Mouse (Mus musculus) midbrain, embryonic 16.5 days (tissue): Measurements from ENCODE around the gene Pik3cg. TPM values are rescaled to one million over a fixed set of nuclear protein-coding genes. Genes with fewer than 3 reads are reported as not detected.
"Not testable (repeated sequence)": the region's sequence is repeated elsewhere in the genome, so short reads cannot be mapped to it uniquely, and the experiment has no call there.

Experiments used
- ATAC-seq: fragments of 200-750 bp; cut with Nextera tagmentation; 2 replicates; pipeline ENCODE4 v1.8.0; 2017; ENCODE audit warnings: moderate TSS enrichment
- H3K27ac ChIP-seq: fragments of 300-500 bp; sonication (generic); 2 replicates; pipeline ENCODE4 v1.5.1; 2014; ENCODE audit warnings: mild to moderate bottlenecking, low read length, mixed read lengths
- H3K27me3 ChIP-seq: fragments of 300-500 bp; sonication (generic); 2 replicates; pipeline ENCODE4 v1.6.1; 2014; ENCODE audit warnings: low read depth, low read length, mixed read lengths; ENCODE audit not compliant: control insufficient read depth, insufficient read depth
- H3K36me3 ChIP-seq: fragments of 300-500 bp; sonication (generic); 2 replicates; pipeline ENCODE4 v1.6.1; 2014; ENCODE audit warnings: mild to moderate bottlenecking, low read length, moderate library complexity, mixed read lengths; ENCODE audit not compliant: control insufficient read depth, insufficient read depth
- H3K4me1 ChIP-seq: fragments of 300-500 bp; sonication (generic); 2 replicates; pipeline ENCODE4 v1.6.1; 2014; ENCODE audit warnings: mild to moderate bottlenecking, low read length, mixed read lengths; ENCODE audit not compliant: control insufficient read depth, insufficient read depth
- H3K4me2 ChIP-seq: fragments of 300-500 bp; sonication (generic); 2 replicates; pipeline ENCODE4 v1.6.1; 2014; ENCODE audit warnings: mild to moderate bottlenecking, low read length, mixed read lengths
- H3K4me3 ChIP-seq: fragments of 300-500 bp; sonication (generic); 2 replicates; pipeline ENCODE4 v1.5.1; 2014; ENCODE audit warnings: low read depth, mild to moderate bottlenecking, low read length, moderate library complexity, mixed read lengths
- H3K9ac ChIP-seq: fragments of 300-500 bp; sonication (generic); 2 replicates; pipeline ENCODE4 v1.6.1; 2014; ENCODE audit warnings: low read depth, low read length, mixed read lengths
- H3K9me3 ChIP-seq: fragments of 300-500 bp; sonication (generic); replicated peaks from 2 replicates; pipeline ENCODE4 v1.6.1; 2014; ENCODE audit warnings: mild to moderate bottlenecking, low read length, mixed read lengths; ENCODE audit not compliant: control insufficient read depth, poor library complexity, severe bottlenecking
- WGBS: fragments of 180-500 bp; shearing (Covaris S2); extraction: QIAGEN DNeasy Blood & Tissue Kit; methylation state at CpG from one replicate; pipeline ENCODE4 v1.1.7; 2014; 5-methylcytosine and 5-hydroxymethylcytosine counted together
- polyA plus RNA-seq: library from polyadenylated mRNA; unstranded; fragments of >200 nt; fragmentation: Nextera tagmentation; extraction: Ambion mirVana; gene quantifications from 2 replicates; pipeline ENCODE4 v1.2.1, GENCODE M21; 2015

Pik3cg gene
- polyA plus RNA-seq = 0.82 and 1.2 TPM in 2 replicates

DNA sequence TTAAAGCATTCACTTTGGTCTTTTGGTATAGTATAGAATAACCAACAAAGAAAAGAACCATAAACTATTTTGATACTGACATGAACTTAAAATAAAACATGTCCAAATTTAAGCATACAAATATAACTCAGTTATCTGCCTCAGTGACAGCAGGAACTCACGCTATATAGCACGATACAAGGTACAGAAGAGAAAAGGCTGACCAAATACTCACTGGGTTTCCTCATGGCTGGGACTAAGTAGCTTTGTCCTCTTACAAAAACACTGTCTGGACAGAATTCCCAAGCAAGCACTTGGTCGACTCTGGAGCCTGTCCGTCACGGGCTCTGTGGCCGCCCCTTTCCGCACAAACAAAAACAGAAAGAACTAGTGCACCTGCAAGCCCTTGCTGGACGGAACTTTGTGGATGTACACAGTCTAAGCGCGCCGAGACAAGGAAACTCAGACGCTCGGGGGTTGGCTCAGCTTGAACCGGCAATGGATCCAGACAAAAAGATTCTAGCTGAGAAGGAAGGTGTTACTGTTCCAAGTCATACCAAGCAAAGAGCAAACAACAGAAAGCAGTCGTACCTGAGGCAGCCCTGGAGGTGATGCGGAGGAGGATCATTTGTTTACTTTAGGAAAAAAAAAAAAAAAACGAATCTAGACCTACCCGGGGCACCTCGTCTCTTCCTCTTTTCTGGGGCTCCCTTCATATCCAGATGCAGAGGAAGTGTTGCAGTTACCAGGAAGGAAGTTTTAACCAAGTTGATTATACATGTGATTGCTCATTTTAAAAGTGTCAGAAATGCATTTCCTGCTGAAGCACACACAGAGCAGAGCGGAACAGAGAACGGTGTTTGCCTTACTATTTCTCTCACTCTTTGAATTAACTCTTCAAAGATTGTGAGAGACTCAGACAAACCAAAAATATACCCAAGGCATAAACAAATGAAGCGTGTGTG, at the start of gene Pik3cg:
Pik3cg (minus strand) TSS at position 712 of the 944 bp plus-strand sequence.
- Histone ChIP-seq H3K9ac (no peak within 1 kb of the TSS), H3K4me3 (no peak within 1 kb of the TSS), H3K4me2 (no peak within 1 kb of the TSS), H3K27me3 (no peaks in the 10 kb centered on the region), H3K27ac (no peak within 1 kb of the TSS), H3K9me3 (no peaks in the 10 kb centered on the region), H3K4me1 (peaks cover 11% of the 10 kb centered on the region; the same call in 1 of the 2 replicates), H3K36me3 (no peaks in the 10 kb centered on the region)
- 71% methylated on average over 22 of the region's 22 CpGs for WGBS
- no peak for ATAC-seq

DNA sequence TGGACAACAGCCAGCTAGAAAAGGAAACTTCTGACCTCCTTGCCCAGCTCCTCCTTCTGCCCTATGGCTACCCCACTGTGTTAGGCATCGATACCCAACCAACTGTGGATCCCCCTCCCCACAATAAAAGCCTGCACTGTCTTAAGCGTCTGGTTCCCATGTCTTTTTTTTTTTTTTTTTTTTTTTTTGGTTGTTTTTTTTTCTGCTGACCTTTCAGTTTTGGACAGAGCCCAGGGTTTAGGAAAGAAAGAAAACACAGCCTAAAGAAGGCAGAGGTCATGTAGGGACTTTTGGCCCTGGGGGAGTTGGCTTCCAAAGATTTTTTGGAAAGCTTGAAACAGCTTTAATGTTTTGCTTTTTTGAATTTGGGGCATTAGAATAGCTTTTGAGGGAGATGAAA, 40.0 kb upstream of the Pik3cg start:
- no peaks in the 10 kb centered on the region for H3K27me3 ChIP-seq
- no peaks in the 10 kb centered on the region for H3K36me3 ChIP-seq
- H3K4me3 ChIP-seq = no peak overlapping the region
- H3K4me1 ChIP-seq = no peaks in the 10 kb centered on the region
- no peak for ATAC-seq
- H3K9ac ChIP-seq = no peak overlapping the region
- H3K9me3 ChIP-seq = no peaks in the 10 kb centered on the region
- 82% methylated on average over 2 of the region's 2 CpGs for WGBS
- no peak overlapping the region for H3K27ac ChIP-seq
- no peak overlapping the region for H3K4me2 ChIP-seq

- no peak overlapping the region for H3K27ac ChIP-seq
- H3K4me1 ChIP-seq = no peaks in the 10 kb centered on the region
- 0 out of 2 replicates have a peak, but pooled peaks have one; percentile 18 for ATAC-seq
- no peak overlapping the region for H3K9ac ChIP-seq
- no peaks in the 10 kb centered on the region for H3K36me3 ChIP-seq
- H3K9me3 ChIP-seq = no peaks in the 10 kb centered on the region
- 76% methylated on average over 5 of the region's 5 CpGs for WGBS
- no peak overlapping the region for H3K4me2 ChIP-seq
- no peak overlapping the region for H3K4me3 ChIP-seq
- no peaks in the 10 kb centered on the region for H3K27me3 ChIP-seq
These were observed 37.2 kb upstream of the Pik3cg start for GRCm38 (mm10) chr12:32245566-32246233.

DNA sequence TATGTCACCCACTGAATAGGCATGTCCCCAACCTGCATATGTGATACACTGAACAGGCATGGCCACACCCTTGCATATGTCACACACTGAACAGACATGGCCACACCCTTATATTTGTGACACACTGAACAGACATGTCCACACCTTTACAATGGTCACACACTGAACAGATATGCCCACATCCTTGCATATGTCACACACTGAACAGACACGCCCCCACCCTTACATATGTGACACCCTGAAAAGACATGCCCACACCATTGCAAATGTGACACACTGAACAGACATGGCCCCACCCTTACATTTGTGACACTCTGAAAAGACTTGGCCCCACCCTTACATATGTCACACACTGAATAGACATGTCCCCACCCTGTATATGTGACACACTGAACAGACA, 35.1 kb upstream of the Pik3cg start:
- no peak overlapping the region for H3K27ac ChIP-seq
- no peak overlapping the region for H3K4me2 ChIP-seq
- peak; percentile 10; the same call in 1 of the 2 replicates for ATAC-seq
- 68% methylated on average over 1 of the region's 1 CpGs for WGBS
- no peaks in the 10 kb centered on the region for H3K4me1 ChIP-seq
- H3K4me3 ChIP-seq = no peak overlapping the region
- no peaks in the 10 kb centered on the region for H3K9me3 ChIP-seq
- H3K27me3 ChIP-seq = no peaks in the 10 kb centered on the region
- no peak overlapping the region for H3K9ac ChIP-seq
- H3K36me3 ChIP-seq = no peaks in the 10 kb centered on the region

GRCm38 (mm10) chr12:32239134-32239533, 30.7 kb upstream of the Pik3cg start:
- not testable (repeated sequence) for H3K27me3 ChIP-seq, H3K9me3 ChIP-seq, H3K36me3 ChIP-seq, H3K9ac ChIP-seq, H3K4me2 ChIP-seq, H3K4me3 ChIP-seq, H3K4me1 ChIP-seq, H3K27ac ChIP-seq, ATAC-seq
- WGBS = 87% methylated on average over 3 of the region's 3 CpGs

DNA sequence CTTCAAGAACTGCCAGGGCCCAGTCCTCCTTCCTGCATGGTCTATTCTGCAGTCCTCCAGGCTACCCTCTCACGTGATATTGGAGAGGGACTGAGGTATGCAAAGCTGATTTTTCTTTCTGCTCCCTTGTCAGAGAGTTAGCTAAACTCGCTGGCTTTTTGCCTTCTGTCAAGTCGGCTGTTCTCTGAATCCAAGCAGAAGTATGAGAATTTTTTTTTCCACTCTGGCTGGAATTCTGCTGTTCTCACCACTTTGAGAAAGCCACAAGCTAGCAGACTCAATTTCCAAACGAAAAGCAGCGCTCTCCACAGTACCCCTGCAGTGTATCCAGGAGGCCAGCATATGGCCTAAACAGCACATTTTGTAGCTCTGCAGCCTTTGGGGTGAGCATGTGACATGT, 30.0 kb upstream of the Pik3cg start:
- WGBS = 75% methylated on average over 5 of the region's 5 CpGs
- H3K4me2 ChIP-seq = no peak overlapping the region
- no peaks in the 10 kb centered on the region for H3K4me1 ChIP-seq
- no peaks in the 10 kb centered on the region for H3K36me3 ChIP-seq
- H3K9me3 ChIP-seq = no peaks in the 10 kb centered on the region
- H3K4me3 ChIP-seq = no peak overlapping the region
- no peak overlapping the region for H3K9ac ChIP-seq
- no peak overlapping the region for H3K27ac ChIP-seq
- no peak for ATAC-seq
- no peaks in the 10 kb centered on the region for H3K27me3 ChIP-seq

GRCm38 (mm10) chr12:32237839-32238238, 29.4 kb upstream of the Pik3cg start:
- WGBS = 56% methylated on average over 5 of the region's 5 CpGs
- ATAC-seq = peak; percentile 27; the same call in 1 of the 2 replicates

DNA sequence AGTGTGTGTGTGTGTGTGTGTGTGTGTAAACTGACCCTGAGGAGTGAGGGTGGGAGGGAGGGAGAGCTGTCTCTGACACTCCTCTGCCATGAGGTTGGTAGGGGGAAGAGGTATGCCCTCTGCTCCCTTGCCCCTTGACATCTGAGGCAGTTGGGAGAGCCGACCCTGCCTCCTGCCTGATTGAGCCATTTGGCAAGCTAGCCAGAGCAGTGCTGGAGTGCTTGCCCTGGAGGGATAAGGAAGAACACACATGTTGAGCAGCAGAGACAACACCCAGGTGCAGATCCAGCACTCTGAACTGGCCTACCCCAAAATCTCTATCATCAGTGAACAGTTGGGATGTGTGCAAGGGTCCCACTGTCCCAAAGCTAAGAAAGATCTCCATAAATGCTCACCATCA, 28.7 kb upstream of the Pik3cg start:
- H3K27me3 ChIP-seq = no peaks in the 10 kb centered on the region
- H3K4me3 ChIP-seq = no peak overlapping the region
- no peaks in the 10 kb centered on the region for H3K4me1 ChIP-seq
- ATAC-seq = no peak
- H3K9ac ChIP-seq = no peak overlapping the region
- H3K27ac ChIP-seq = no peak overlapping the region
- H3K9me3 ChIP-seq = no peaks in the 10 kb centered on the region
- H3K36me3 ChIP-seq = no peaks in the 10 kb centered on the region
- no peak overlapping the region for H3K4me2 ChIP-seq
- 81% methylated on average over 1 of the region's 1 CpGs for WGBS

More at GRCm38 (mm10) chr12:32237839-32238238, 29.4 kb upstream of the Pik3cg start:
- no peak overlapping the region for H3K27ac ChIP-seq
- H3K9ac ChIP-seq = no peak overlapping the region
- no peaks in the 10 kb centered on the region for H3K27me3 ChIP-seq
- H3K4me2 ChIP-seq = no peak overlapping the region
- H3K4me1 ChIP-seq = no peaks in the 10 kb centered on the region
- no peaks in the 10 kb centered on the region for H3K36me3 ChIP-seq
- H3K9me3 ChIP-seq = no peaks in the 10 kb centered on the region
- no peak overlapping the region for H3K4me3 ChIP-seq

DNA sequence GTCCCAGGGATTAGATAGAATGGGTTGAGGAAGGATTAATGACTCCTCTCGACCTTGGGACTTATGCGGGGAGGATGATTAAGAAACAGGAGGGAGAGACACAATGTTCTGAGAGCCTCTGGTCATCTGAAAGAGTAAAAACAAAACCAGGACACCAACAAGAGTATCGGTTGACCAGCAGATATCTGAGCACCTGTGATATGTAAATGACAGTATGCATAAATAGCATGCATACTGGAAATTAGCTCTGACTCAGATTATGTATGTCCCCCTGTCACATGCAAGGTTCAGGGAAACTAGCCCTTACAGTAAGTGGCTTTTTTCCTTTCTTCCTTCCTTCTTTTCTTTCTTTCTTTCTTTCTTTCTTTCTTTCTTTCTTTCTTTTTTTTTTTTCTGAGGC, 28.0 kb upstream of the Pik3cg start:
- 78% methylated on average over 3 of the region's 3 CpGs for WGBS
- Histone ChIP-seq H3K4me1 (no peaks in the 10 kb centered on the region), H3K4me2 (no peak overlapping the region), H3K4me3 (no peak overlapping the region), H3K27ac (no peak overlapping the region), H3K27me3 (no peaks in the 10 kb centered on the region), H3K9me3 (no peaks in the 10 kb centered on the region), H3K36me3 (no peaks in the 10 kb centered on the region), H3K9ac (no peak overlapping the region)
- no peak for ATAC-seq
